Mouse (Mus musculus) G1E (cell line): ENCODE data around the gene Cdc42bpb.

Experiments used
- CTCF ChIP-seq: IDR thresholded peaks from 2 replicates; pipeline ENCODE4 v1.5.1; 2012; ENCODE audit warnings: low read depth, low read length, inconsistent platforms, mixed read lengths
- GATA1 ChIP-seq: IDR thresholded peaks from 2 replicates; pipeline ENCODE4 v1.6.1; 2012; ENCODE audit warnings: borderline replicate concordance, low read length, inconsistent platforms, mixed read lengths
- POLR2AphosphoS5 ChIP-seq: IDR thresholded peaks from 2 replicates; pipeline ENCODE4 v1.6.1; 2012; ENCODE audit warnings: low read depth, low read length, inconsistent platforms; ENCODE audit not compliant: insufficient replicate concordance
- TAL1 ChIP-seq: conservative IDR thresholded peaks from 2 replicates; pipeline ENCODE4 v1.6.1; 2012; ENCODE audit warnings: low read depth, low read length, inconsistent platforms, mixed read lengths

DNA sequence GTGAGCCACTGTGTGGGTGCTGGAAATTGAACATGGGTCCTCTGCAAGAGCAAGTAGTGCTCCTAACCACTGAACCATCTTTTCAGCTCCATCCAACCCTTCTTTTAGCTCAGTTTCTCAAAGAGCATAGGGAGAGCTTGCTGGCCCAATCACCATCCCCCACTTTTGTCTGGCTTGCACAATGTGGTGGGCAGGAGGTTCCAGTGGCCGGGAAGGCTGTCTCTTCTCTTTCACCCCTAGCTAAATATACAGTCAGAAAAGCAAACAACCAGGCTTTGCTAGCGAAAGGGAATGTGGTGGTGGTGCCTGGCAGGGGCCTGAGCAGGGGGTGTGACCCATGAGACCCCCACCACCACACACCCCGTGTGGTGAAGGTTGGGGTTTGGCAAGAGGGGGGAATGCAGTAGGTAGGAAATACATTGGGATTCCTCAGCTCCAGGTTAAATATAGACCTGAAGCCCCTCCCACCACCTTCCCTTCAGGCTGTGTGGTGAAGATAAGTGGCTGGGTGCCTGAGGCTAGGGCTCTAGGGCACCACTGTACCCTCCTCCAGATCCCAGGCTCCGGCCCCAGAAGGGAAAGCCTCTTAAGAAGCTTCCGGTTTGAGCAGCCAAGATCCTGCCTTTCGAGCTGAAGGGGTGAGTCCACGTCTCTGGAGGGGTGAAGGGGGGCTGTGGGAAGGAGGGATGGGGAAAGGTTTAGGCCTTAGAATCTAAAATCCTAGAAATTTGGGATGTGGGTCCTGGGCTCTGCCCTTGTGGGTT, 43.6 kb upstream of the Cdc42bpb start:
- no peak for TF ChIP-seq GATA1
- TF ChIP-seq TAL1 = no peak
- TF ChIP-seq CTCF = no peak
- no peak for TF ChIP-seq POLR2AphosphoS5
